Mouse (Mus musculus): ENCODE results near the gene Rpl6. TPM values are rescaled to one million over a fixed set of nuclear protein-coding genes. Genes with fewer than 3 reads are reported as not detected.

Gene Rpl6
- total RNA-seq, 2 experiments from 2014 or later = 1,036 to 1,050 TPM

Other genes with a start within 250 kb of the Rpl6 start
- 1 to 10 TPM; 2.3 to 3.2 TPM for gene Rph3a, start 194.4 kb upstream of the Rpl6 start, total RNA-seq (2021)
- gene Ptpn11, start 13.1 kb upstream of the Rpl6 start, total RNA-seq (2021) = 100 to 1,000 TPM; 100 to 135 TPM
- gene Hectd4, start 15.7 kb downstream of the Rpl6 start, total RNA-seq (2021) = 10 to 100 TPM; 22.1 to 23.2 TPM
- gene Trafd1, start 181.2 kb downstream of the Rpl6 start, total RNA-seq (2021) = 10 to 100 TPM; 44.1 to 49.7 TPM
- 10 to 100 TPM; 35.8 to 42.1 TPM for gene Naa25, start 193.5 kb downstream of the Rpl6 start, total RNA-seq (2021)
- gene Tmem116, start 247.4 kb downstream of the Rpl6 start, total RNA-seq (2021) = 1 to 10 TPM; 3.5 to 6.9 TPM
- gene Erp29, start 248.0 kb downstream of the Rpl6 start, total RNA-seq (2021) = 100 to 1,000 TPM; 117 to 123 TPM